Mouse (Mus musculus): ENCODE measurements at regions not wholly inside any gene's neighbourhood (a gene's known extent, or its start where the extent isn't known, plus 50 kb on each side); places are given as distances from the start of the nearest gene placed in this dataset.

GRCm38 (mm10) chr14:40758441-40758840 lies 134.6 kb downstream of the Sh2d4b start:
- DNase-seq (ENCODE audit: low spot score in 2 of 2): no peak
- intact Hi-C loops (cut with DNase I): no loop called here

GRCm38 (mm10) chr14:40740541-40740940 lies 152.5 kb downstream of the Sh2d4b start:
- intact Hi-C loops (cut with DNase I): no loop called here
- no peak for DNase-seq (ENCODE audit: low spot score in 2 of 2)

- peak; percentile 9 to 57 for DNase-seq (ENCODE audit: low spot score in 2 of 2)
- intact Hi-C loops (cut with DNase I): no loop called here
These were observed 161.2 kb downstream of the Sh2d4b start for GRCm38 (mm10) chr14:40731861-40732260.

GRCm38 (mm10) chr14:40708981-40709531 lies 184.0 kb downstream of the Sh2d4b start:
- intact Hi-C loops (cut with DNase I): no loop called here
- DNase-seq (ENCODE audit: low spot score in 2 of 2): no peak

- intact Hi-C loops (cut with DNase I): no loop called here
- no peak for DNase-seq (ENCODE audit: low spot score in 2 of 2)
These were observed 185.6 kb downstream of the Sh2d4b start for GRCm38 (mm10) chr14:40707419-40707818.

GRCm38 (mm10) chr14:40703451-40703850 lies 189.6 kb downstream of the Sh2d4b start:
- intact Hi-C loops (cut with DNase I): no loop called here
- DNase-seq (ENCODE audit: low spot score in 2 of 2): peak in 1 of 2 experiments; percentile 9

- no peak for DNase-seq (ENCODE audit: low spot score in 2 of 2)
- intact Hi-C loops (cut with DNase I): no loop called here
These were observed 211.4 kb downstream of the Sh2d4b start for GRCm38 (mm10) chr14:40681711-40682110.

GRCm38 (mm10) chr14:40653558-40653957 lies 239.5 kb downstream of the Sh2d4b start:
- DNase-seq (ENCODE audit: low spot score in 2 of 2): no peak

More at GRCm38 (mm10) chr14:40653558-40653957, 239.5 kb downstream of the Sh2d4b start:
- intact Hi-C loops (cut with DNase I): no loop called here
